Mouse (Mus musculus): ENCODE data around the gene Npm3.

- TF ChIP-seq GATA1 (IDR thresholded peaks at IDR 0.05; ENCODE audit: borderline replicate concordance, low read length) (no peak), FLI1 (IDR thresholded peaks at IDR 0.05; ENCODE audit: low read length) (no peak)
Measured at GRCm38 (mm10) chr19:45745344-45746152, 3.8 kb downstream of the Npm3 start.

All from megakaryocyte, embryonic 14.5 days (primary cell).